Mouse (Mus musculus) CH12.LX (cell line): ENCODE data around the gene Samd4b. TPM values are rescaled to one million over a fixed set of nuclear protein-coding genes. Genes with fewer than 3 reads are reported as not detected.

ENCODE experiments used
- DNase-seq: peaks from one replicate; pipeline ENCODE4 v3.0.0-alpha.2; 2013; ENCODE audit errors: extremely low read depth
- H3K27ac ChIP-seq: 2 replicates; pipeline ENCODE4 v1.5.1; 2012; ENCODE audit warnings: low read depth, mild to moderate bottlenecking, control low read depth, moderate library complexity; ENCODE audit not compliant: insufficient read depth
- H3K27me3 ChIP-seq: replicated peaks from 2 replicates; pipeline ENCODE3; 2012; ENCODE audit warnings: inconsistent platforms
- H3K36me3 ChIP-seq, 2 experiments: replicated peaks in 1 of 2; 2 replicates each; pipeline versions ENCODE3 to v1.6.1; 2012; ENCODE audit warnings: inconsistent platforms in 1 of 2, low read length in 1 of 2, mild to moderate bottlenecking in 1 of 2, mixed read lengths in 1 of 2, moderate library complexity in 1 of 2; ENCODE audit not compliant: control insufficient read depth in 1 of 2, insufficient read depth in 1 of 2
- H3K4me1 ChIP-seq, 2 experiments: 2 replicates each; pipeline ENCODE4 v1.6.1; 2012; ENCODE audit warnings: inconsistent platforms in 1 of 2, moderate library complexity in 1 of 2; ENCODE audit not compliant: insufficient read depth in 2 of 2, control insufficient read depth in 1 of 2
- H3K4me2 ChIP-seq: 2 replicates; pipeline ENCODE4 v1.6.1; 2012; ENCODE audit warnings: low read depth, mild to moderate bottlenecking, control low read depth; ENCODE audit not compliant: poor library complexity, insufficient read depth, severe bottlenecking
- H3K4me3 ChIP-seq, 3 experiments: fragments of 150-350 bp in 1 of 3; sonication (generic) in 1 of 3; replicated peaks in 1 of 3; 2 replicates each; pipeline versions ENCODE3 to v1.5.1; 2011 to 2012; ENCODE audit warnings: low read depth in 2 of 3, low read length in 2 of 3, mild to moderate bottlenecking in 2 of 3, moderate library complexity in 2 of 3, control low read depth in 1 of 3, improper control_type of control experiment in 1 of 3, inconsistent platforms in 1 of 3, mixed read lengths in 1 of 3; ENCODE audit not compliant: poor library complexity in 1 of 3
- H3K79me2 ChIP-seq: replicated peaks from 2 replicates; pipeline ENCODE4 v1.6.1; 2012; ENCODE audit warnings: mild to moderate bottlenecking, moderate library complexity; ENCODE audit not compliant: control insufficient read depth, poor library complexity, insufficient read depth, severe bottlenecking; ENCODE audit errors: extremely low read depth
- H3K9ac ChIP-seq: 2 replicates; pipeline ENCODE4 v1.6.1; 2012; ENCODE audit warnings: low read depth, mild to moderate bottlenecking, control low read depth, moderate library complexity; ENCODE audit not compliant: insufficient read depth
- H3K9me3 ChIP-seq: replicated peaks from 2 replicates; pipeline ENCODE3; 2012; ENCODE audit warnings: low read length, inconsistent platforms, mixed read lengths
- CHD1 ChIP-seq: IDR thresholded peaks from 2 replicates; pipeline ENCODE4 v1.6.1; 2012; ENCODE audit warnings: low read depth, low read length, improper control_type of control experiment, inconsistent platforms
- CTCF ChIP-seq, 2 experiments: IDR thresholded peaks in 1 of 2; conservative IDR thresholded peaks in 1 of 2; 2 replicates each; pipeline ENCODE4 v1.5.1; 2011 to 2012; ENCODE audit warnings: low read depth in 2 of 2, low read length in 2 of 2, improper control_type of control experiment in 1 of 2, inconsistent platforms in 1 of 2, mild to moderate bottlenecking in 1 of 2, moderate library complexity in 1 of 2
- E2F4 ChIP-seq: IDR thresholded peaks from 2 replicates; pipeline ENCODE4 v1.6.1; 2011; ENCODE audit warnings: low read depth, low read length, improper control_type of control experiment; ENCODE audit not compliant: insufficient replicate concordance
- ELF1 ChIP-seq: IDR thresholded peaks from 2 replicates; pipeline ENCODE4 v1.6.1; 2014; ENCODE audit warnings: low read depth, mild to moderate bottlenecking, inconsistent platforms, low read length, improper control_type of control experiment
- ETS1 ChIP-seq: conservative IDR thresholded peaks from 2 replicates; pipeline ENCODE4 v1.6.1; 2012; ENCODE audit warnings: low read depth, mild to moderate bottlenecking, inconsistent platforms, low read length, improper control_type of control experiment, moderate library complexity
- HCFC1 ChIP-seq: IDR thresholded peaks from 2 replicates; pipeline ENCODE4 v1.6.1; 2012; ENCODE audit warnings: low read depth, mild to moderate bottlenecking, inconsistent platforms, low read length, improper control_type of control experiment
- IRF4 ChIP-seq: IDR thresholded peaks from 2 replicates; pipeline ENCODE4 v1.6.1; 2014; ENCODE audit warnings: low read depth, mild to moderate bottlenecking, inconsistent platforms, low read length, improper control_type of control experiment
- MAFK ChIP-seq: IDR thresholded peaks from 2 replicates; pipeline ENCODE4 v1.6.1; 2011; ENCODE audit warnings: low read length, improper control_type of control experiment; ENCODE audit not compliant: insufficient replicate concordance
- MAZ ChIP-seq: IDR thresholded peaks from 2 replicates; pipeline ENCODE4 v1.6.1; 2012; ENCODE audit warnings: low read depth, mild to moderate bottlenecking, inconsistent platforms, low read length, improper control_type of control experiment, moderate library complexity
- MEF2A ChIP-seq: IDR thresholded peaks from 2 replicates; pipeline ENCODE4 v1.6.1; 2014; ENCODE audit warnings: low read depth, mild to moderate bottlenecking, inconsistent platforms, low read length, improper control_type of control experiment, borderline replicate concordance
- MXI1 ChIP-seq: IDR thresholded peaks from 2 replicates; pipeline ENCODE4 v1.6.1; 2011; ENCODE audit warnings: mild to moderate bottlenecking, low read depth, low read length, improper control_type of control experiment
- MYC ChIP-seq: IDR thresholded peaks from 2 replicates; pipeline ENCODE4 v1.6.1; 2011; ENCODE audit warnings: low read depth, mild to moderate bottlenecking, improper control_type of control experiment, low read length
- NRF1 ChIP-seq: IDR thresholded peaks from 2 replicates; pipeline ENCODE4 v1.6.1; 2014; ENCODE audit warnings: low read depth, mild to moderate bottlenecking, inconsistent platforms, low read length, improper control_type of control experiment, moderate library complexity
- PAX5 ChIP-seq: IDR thresholded peaks from 2 replicates; pipeline ENCODE4 v1.6.1; 2012; ENCODE audit warnings: low read length, inconsistent platforms, mixed read lengths
- POLR2A ChIP-seq: IDR thresholded peaks from 2 replicates; pipeline ENCODE4 v1.6.1; 2011; ENCODE audit warnings: low read depth, mild to moderate bottlenecking, improper control_type of control experiment, low read length
- POLR2AphosphoS2 ChIP-seq: IDR thresholded peaks from 2 replicates; pipeline ENCODE4 v1.6.1; 2011; ENCODE audit warnings: low read depth, low read length, improper control_type of control experiment
- RAD21 ChIP-seq: IDR thresholded peaks from 2 replicates; pipeline ENCODE4 v1.6.1; 2011; ENCODE audit warnings: low read depth, mild to moderate bottlenecking, low read length, improper control_type of control experiment, moderate library complexity
- SIN3A ChIP-seq: IDR thresholded peaks from 2 replicates; pipeline ENCODE4 v1.6.1; 2012; ENCODE audit warnings: low read length, improper control_type of control experiment, inconsistent platforms
- SMC3 ChIP-seq: IDR thresholded peaks from 2 replicates; pipeline ENCODE4 v1.6.1; 2011; ENCODE audit warnings: low read depth, low read length, improper control_type of control experiment
- TBP ChIP-seq: conservative IDR thresholded peaks from 2 replicates; pipeline ENCODE4 v1.6.1; 2011; ENCODE audit warnings: low read depth, low read length, improper control_type of control experiment
- TCF12 ChIP-seq: IDR thresholded peaks from 2 replicates; pipeline ENCODE4 v1.6.1; 2014; ENCODE audit warnings: low read depth, mild to moderate bottlenecking, inconsistent platforms, low read length, improper control_type of control experiment
- UBTF ChIP-seq: IDR thresholded peaks from 2 replicates; pipeline ENCODE4 v1.6.1; 2012; ENCODE audit warnings: low read depth, mild to moderate bottlenecking, inconsistent platforms, low read length, improper control_type of control experiment, moderate library complexity
- ZKSCAN1 ChIP-seq: IDR thresholded peaks from 2 replicates; pipeline ENCODE4 v1.6.1; 2012; ENCODE audit warnings: low read depth, inconsistent platforms, low read length, improper control_type of control experiment, borderline replicate concordance
- ZMIZ1 ChIP-seq: IDR thresholded peaks from 2 replicates; pipeline ENCODE4 v1.6.1; 2012; ENCODE audit warnings: low read depth, mild to moderate bottlenecking, inconsistent platforms, low read length, improper control_type of control experiment
- ZNF384 ChIP-seq: IDR thresholded peaks from 2 replicates; pipeline ENCODE4 v1.6.1; 2012; ENCODE audit warnings: low read depth, low read length, improper control_type of control experiment, inconsistent platforms
- dilution Hi-C: fragments of 300-500 bp; cut with MboI; formaldehyde crosslinking; loops from 2 replicates; pipeline ENCODE4 v1.14.3; 2020; ENCODE audit warnings: low sequenced_read_pairs; ENCODE audit not compliant: extremely low pct_unique_long_range_greater_than_20kb, extremely low pct_ligation_motif_present
- in situ Hi-C: fragments of 300-500 bp; cut with MboI; formaldehyde crosslinking; loops from 3 replicates; pipeline ENCODE4 v1.14.3; 2019; ENCODE audit warnings: low sequenced_read_pairs, low pct_ligation_motif_present, low pct_unique_long_range_greater_than_20kb, mixed read lengths
- polyA plus RNA-seq: library from polyadenylated mRNA; unstranded; fragments of >175 nt; gene quantifications from 2 replicates; pipeline ENCODE4 v1.2.1, GENCODE M21; 2012; ENCODE audit warnings: low read depth; ENCODE audit not compliant: insufficient read length
- total RNA-seq, 2 experiments: library from RNA; depleted of rRNA; stranded (reverse); fragments of 300-350 nt in 1 of 2; fragments of >200 nt in 1 of 2; gene quantifications; 2 replicates each; pipeline ENCODE4 v1.2.3; 2012 to 2014

Samd4b gene
- total and polyA plus RNA-seq, 3 experiments, result 3.7 to 24.6 (median 10.0) TPM

DNA sequence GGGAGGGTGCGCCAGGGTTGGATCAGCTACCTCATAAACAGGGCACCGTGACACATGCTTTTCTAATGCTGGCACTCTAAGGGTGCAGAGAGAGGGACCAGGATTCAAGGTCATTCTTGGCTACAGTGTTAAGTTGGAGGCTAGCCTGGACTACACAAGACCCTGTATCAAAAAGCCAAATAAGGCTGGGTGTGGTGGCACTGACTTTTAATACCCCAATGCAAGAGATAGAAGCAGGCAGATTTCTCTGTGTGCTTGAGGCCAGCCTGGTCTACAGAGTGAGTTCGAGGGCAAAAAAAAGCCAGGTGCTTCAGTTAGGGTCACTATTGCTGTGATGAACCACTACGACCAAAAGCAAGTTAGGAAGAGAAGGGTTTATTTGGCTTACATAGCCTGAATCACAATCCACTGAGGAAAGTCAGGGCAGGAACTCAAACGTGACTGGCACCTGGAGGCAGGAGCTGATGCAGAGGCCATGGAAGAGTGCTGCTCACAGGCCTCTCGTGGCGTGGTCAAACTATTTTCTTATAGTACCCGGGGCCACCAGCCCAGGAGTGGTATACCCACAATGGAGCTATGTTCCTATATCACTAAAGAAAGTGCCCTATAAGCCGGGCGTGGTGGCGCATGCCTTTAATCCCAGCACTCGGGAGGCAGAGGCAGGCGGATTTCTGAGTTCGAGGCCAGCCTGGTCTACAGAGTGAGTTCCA, 156.0 kb downstream of the Samd4b start:
- Histone ChIP-seq H3K4me3 (peak overlapping the region in 1 of 3 experiments; percentile 15), H3K4me2 (peak overlapping the region; percentile 73), H3K4me1 (peaks cover 16 to 70% of the 10 kb centered on the region in 2 experiments), H3K27ac (peak overlapping the region; percentile 95), H3K27me3 (no peaks in the 10 kb centered on the region), H3K36me3 (peaks cover 0 to 11% of the 10 kb centered on the region in 2 experiments), H3K79me2 (no peaks in the 10 kb centered on the region), H3K9me3 (no peaks in the 10 kb centered on the region), H3K9ac (0 out of 2 replicates have a peak overlapping the region, but pooled peaks have one; percentile 60)
- no peak for DNase-seq
- TF ChIP-seq MYC (no peak), MAZ (no peak), UBTF (no peak), ZKSCAN1 (no peak), POLR2AphosphoS2 (no peak), CTCF (conservative IDR thresholded peaks at IDR 0.05 in 1 of 2, IDR thresholded peaks at IDR 0.05 in 1 of 2; ENCODE audit: low read depth in 2 of 2, low read length in 2 of 2) (no peak), PAX5 (no peak), MAFK (no peak)
- in situ Hi-C loops (no loop called here), dilution Hi-C loops (no loop called here)

- Histone ChIP-seq H3K36me3 (peaks cover 0 to 9% of the 10 kb centered on the region in 2 experiments), H3K9me3 (no peaks in the 10 kb centered on the region), H3K4me1 (peaks cover 16 to 60% of the 10 kb centered on the region in 2 experiments), H3K9ac (peak overlapping the region; percentile 59), H3K79me2 (no peaks in the 10 kb centered on the region), H3K4me2 (peak overlapping the region; percentile 73), H3K27me3 (no peaks in the 10 kb centered on the region), H3K4me3 (peak overlapping the region; percentile 42 to 48 (median 48)), H3K27ac (peak overlapping the region; percentile 95)
- peak; percentile 42 for TF ChIP-seq RAD21
- peak; percentile 57; the same call in 1 of the 2 replicates for TF ChIP-seq TCF12
- TF ChIP-seq MAZ, result peak; percentile 71; the same call in 1 of the 2 replicates
- TF ChIP-seq ELF1, result peak; percentile 72
- TF ChIP-seq CHD1, result no peak
- no peak for TF ChIP-seq NRF1
- peak; percentile 39; the same call in 1 of the 2 replicates for TF ChIP-seq MEF2A
- TF ChIP-seq MXI1, result no peak
- TF ChIP-seq E2F4, result no peak
- peak; percentile 87 for TF ChIP-seq SIN3A
- no peak for TF ChIP-seq MYC
- TF ChIP-seq SMC3, result peak; percentile 37
- peak in 1 of 2 experiments; percentile 63; a peak in 2 of 4 replicates for TF ChIP-seq CTCF (conservative IDR thresholded peaks at IDR 0.05 in 1 of 2, IDR thresholded peaks at IDR 0.05 in 1 of 2; ENCODE audit: low read depth in 2 of 2, low read length in 2 of 2)
- peak; percentile 54; the same call in 1 of the 2 replicates for TF ChIP-seq POLR2A
- TF ChIP-seq ETS1, result peak; percentile 39; the same call in 1 of the 2 replicates
- peak; percentile 57; the same call in 1 of the 2 replicates for TF ChIP-seq HCFC1
- TF ChIP-seq ZMIZ1, result 0 out of 2 replicates have a peak, but pooled peaks have one; percentile 28
- TF ChIP-seq TBP, result peak; percentile 53; the same call in 1 of the 2 replicates
- no peak for TF ChIP-seq UBTF
- TF ChIP-seq IRF4, result peak; percentile 82
- TF ChIP-seq ZNF384, result 0 out of 2 replicates have a peak, but pooled peaks have one; percentile 33
- dilution Hi-C loops (no loop called here), in situ Hi-C loops (no loop called here)
- DNase-seq, result peak; percentile 90
These were observed 157.2 kb downstream of the Samd4b start for GRCm38 (mm10) chr7:28440739-28441138.
